Mouse (Mus musculus) neural tube, embryonic 14.5 days (tissue): ENCODE measurements around the gene Rabl6. TPM values are rescaled to one million over a fixed set of nuclear protein-coding genes. Genes with fewer than 3 reads are reported as not detected.

ENCODE experiments used
- ATAC-seq: fragments of 200-750 bp; cut with Nextera tagmentation; 2 replicates; pipeline ENCODE4 v1.8.0; 2017; ENCODE audit warnings: low read depth, mild to moderate bottlenecking, moderate TSS enrichment, moderate library complexity
- H3K27ac ChIP-seq: fragments of 300-500 bp; sonication (generic); 2 replicates; pipeline ENCODE4 v1.5.1; 2014; ENCODE audit warnings: low read depth, mild to moderate bottlenecking, control low read depth, low read length, moderate library complexity, mixed read lengths
- H3K27me3 ChIP-seq: fragments of 300-500 bp; sonication (generic); 2 replicates; pipeline ENCODE4 v1.6.1; 2014; ENCODE audit warnings: low read length; ENCODE audit not compliant: control insufficient read depth, insufficient read depth
- H3K36me3 ChIP-seq: fragments of 300-500 bp; sonication (generic); 2 replicates; pipeline ENCODE4 v1.6.1; 2014; ENCODE audit warnings: low read length, mixed read lengths; ENCODE audit not compliant: control insufficient read depth, insufficient read depth
- H3K4me1 ChIP-seq: fragments of 300-500 bp; sonication (generic); 2 replicates; pipeline ENCODE4 v1.6.1; 2014; ENCODE audit warnings: low read length; ENCODE audit not compliant: control insufficient read depth, insufficient read depth
- H3K4me2 ChIP-seq: fragments of 300-500 bp; sonication (generic); 2 replicates; pipeline ENCODE4 v1.6.1; 2014; ENCODE audit warnings: mild to moderate bottlenecking, low read depth, low read length, control low read depth
- H3K4me3 ChIP-seq: fragments of 300-500 bp; sonication (generic); 2 replicates; pipeline ENCODE4 v1.5.1; 2014; ENCODE audit warnings: low read depth, low read length, control low read depth, mixed read lengths
- H3K9ac ChIP-seq: fragments of 300-500 bp; sonication (generic); replicated peaks from 2 replicates; pipeline ENCODE4 v1.6.1; 2014; ENCODE audit warnings: low read depth, mild to moderate bottlenecking, control low read depth, low read length, mixed read lengths
- H3K9me3 ChIP-seq: fragments of 300-500 bp; sonication (generic); 2 replicates; pipeline ENCODE4 v1.6.1; 2016; ENCODE audit warnings: low read length; ENCODE audit not compliant: control insufficient read depth
- WGBS: fragments of 180-500 bp; shearing (Covaris S2); extraction: QIAGEN DNeasy Blood & Tissue Kit; methylation state at CpG from one replicate; pipeline ENCODE4 v1.1.7; 2014; 5-methylcytosine and 5-hydroxymethylcytosine counted together
- polyA plus RNA-seq: library from polyadenylated mRNA; unstranded; fragments of >200 nt; fragmentation: Nextera tagmentation; extraction: Ambion mirVana; gene quantifications from 2 replicates; pipeline ENCODE4 v1.2.1, GENCODE M21; 2014

Rabl6 gene
- polyA plus RNA-seq, 1 experiment from 2014 or later: 64.2 TPM

- peaks cover 28% of the 10 kb centered on the region for H3K4me1 ChIP-seq
Measured at GRCm38 (mm10) chr2:25574579-25575431, 33.5 kb downstream of the Rabl6 start, which contains the start of the genes Mamdc4 and Phpt1. TSS of gene Mamdc4 (minus strand) at chr2:25574845. TSS of gene Phpt1 (minus strand) at chr2:25575224.

GRCm38 (mm10) chr2:25574136-25574535 is 34.2 kb downstream of the Rabl6 start:
- ATAC-seq: no peak
- Histone ChIP-seq H3K9me3 (no peaks in the 10 kb centered on the region), H3K4me1 (peaks cover 25% of the 10 kb centered on the region), H3K36me3 (peaks cover 4% of the 10 kb centered on the region; the same call in 1 of the 2 replicates), H3K4me2 (peak overlapping the region; percentile 74), H3K27me3 (peaks cover 26% of the 10 kb centered on the region), H3K4me3 (peak overlapping the region; percentile 45), H3K9ac (peak overlapping the region; percentile 58), H3K27ac (peak overlapping the region; percentile 82; the same call in 1 of the 2 replicates)
- 16% methylated on average over 11 of the region's 11 CpGs for WGBS

More at GRCm38 (mm10) chr2:25574579-25575431, 33.5 kb downstream of the Rabl6 start, which contains the start of the genes Mamdc4 and Phpt1:
- Histone ChIP-seq H3K9me3 (no peaks in the 10 kb centered on the region), H3K4me2 (peak within 1 kb of the TSS; percentile 74), H3K36me3 (peaks cover 3% of the 10 kb centered on the region; the same call in 1 of the 2 replicates), H3K4me3 (peak within 1 kb of the TSS; percentile 45), H3K27ac (peak within 1 kb of the TSS; percentile 82), H3K9ac (peak within 1 kb of the TSS; percentile 58), H3K27me3 (peaks cover 33% of the 10 kb centered on the region)
- peak; percentile 98 for ATAC-seq
- whole genome bisulfite sequencing: under 1% methylated on average over 42 of the region's 45 CpGs

GRCm38 (mm10) chr2:25573068-25573467 is 35.3 kb downstream of the Rabl6 start:
- ATAC-seq: no peak
- H3K4me1 ChIP-seq: peaks cover 24% of the 10 kb centered on the region
- WGBS: 95% methylated on average over 2 of the region's 2 CpGs
- no peak overlapping the region for H3K4me3 ChIP-seq
- H3K9me3 ChIP-seq: no peaks in the 10 kb centered on the region
- H3K4me2 ChIP-seq: no peak overlapping the region
- H3K27me3 ChIP-seq: peaks cover 16% of the 10 kb centered on the region
- H3K36me3 ChIP-seq: peaks cover 5% of the 10 kb centered on the region; the same call in 1 of the 2 replicates
- H3K27ac ChIP-seq: no peak overlapping the region
- no peak overlapping the region for H3K9ac ChIP-seq

- H3K36me3 ChIP-seq: peaks cover 5% of the 10 kb centered on the region; the same call in 1 of the 2 replicates
- peaks cover 14% of the 10 kb centered on the region for H3K4me1 ChIP-seq
- no peak overlapping the region for H3K4me2 ChIP-seq
- no peak for ATAC-seq
- no peak overlapping the region for H3K4me3 ChIP-seq
- no peak overlapping the region for H3K27ac ChIP-seq
- no peak overlapping the region for H3K9ac ChIP-seq
- WGBS: 96% methylated on average over 4 of the region's 4 CpGs
- no peaks in the 10 kb centered on the region for H3K27me3 ChIP-seq
- no peaks in the 10 kb centered on the region for H3K9me3 ChIP-seq
Measured at GRCm38 (mm10) chr2:25571221-25571620, 37.1 kb downstream of the Rabl6 start.

- Histone ChIP-seq H3K9me3 (no peaks in the 10 kb centered on the region), H3K4me3 (no peak overlapping the region), H3K9ac (no peak overlapping the region), H3K4me2 (no peak overlapping the region), H3K27ac (no peak overlapping the region), H3K27me3 (no peaks in the 10 kb centered on the region), H3K4me1 (peaks cover 8% of the 10 kb centered on the region), H3K36me3 (peaks cover 12% of the 10 kb centered on the region)
- 95% methylated on average over 3 of the region's 3 CpGs for WGBS
- ATAC-seq: no peak
Measured at GRCm38 (mm10) chr2:25569323-25569722, 39.0 kb downstream of the Rabl6 start.

GRCm38 (mm10) chr2:25568473-25569019 is 39.8 kb downstream of the Rabl6 start:
- no peak for ATAC-seq
- H3K4me3 ChIP-seq: no peak overlapping the region
- H3K4me1 ChIP-seq: peaks cover 2% of the 10 kb centered on the region
- peaks cover 19% of the 10 kb centered on the region for H3K36me3 ChIP-seq
- WGBS: 90% methylated on average over 6 of the region's 6 CpGs
- H3K9me3 ChIP-seq: no peaks in the 10 kb centered on the region
- no peak overlapping the region for H3K9ac ChIP-seq
- H3K27ac ChIP-seq: no peak overlapping the region
- no peaks in the 10 kb centered on the region for H3K27me3 ChIP-seq
- no peak overlapping the region for H3K4me2 ChIP-seq

- H3K27me3 ChIP-seq: no peaks in the 10 kb centered on the region
- no peaks in the 10 kb centered on the region for H3K4me1 ChIP-seq
- H3K4me2 ChIP-seq: no peak overlapping the region
- no peaks in the 10 kb centered on the region for H3K9me3 ChIP-seq
- no peak overlapping the region for H3K4me3 ChIP-seq
- peaks cover 39% of the 10 kb centered on the region for H3K36me3 ChIP-seq
- WGBS: 84% methylated on average over 6 of the region's 6 CpGs
- no peak overlapping the region for H3K9ac ChIP-seq
- no peak overlapping the region for H3K27ac ChIP-seq
- ATAC-seq: no peak
Measured at GRCm38 (mm10) chr2:25566558-25566957, 41.8 kb downstream of the Rabl6 start.

GRCm38 (mm10) chr2:25565741-25566140 is 42.6 kb downstream of the Rabl6 start:
- no peak overlapping the region for H3K4me2 ChIP-seq
- no peak overlapping the region for H3K27ac ChIP-seq
- H3K9me3 ChIP-seq: no peaks in the 10 kb centered on the region
- H3K27me3 ChIP-seq: no peaks in the 10 kb centered on the region
- no peak overlapping the region for H3K9ac ChIP-seq
- WGBS: 84% methylated on average over 8 of the region's 8 CpGs
- no peak overlapping the region for H3K4me3 ChIP-seq
- ATAC-seq: no peak
- H3K36me3 ChIP-seq: peaks cover 47% of the 10 kb centered on the region
- H3K4me1 ChIP-seq: no peaks in the 10 kb centered on the region

GRCm38 (mm10) chr2:25561946-25562345 is 46.4 kb downstream of the Rabl6 start:
- H3K4me2 ChIP-seq: no peak overlapping the region
- peaks cover 52% of the 10 kb centered on the region for H3K36me3 ChIP-seq
- no peak for ATAC-seq
- H3K4me3 ChIP-seq: no peak overlapping the region
- no peaks in the 10 kb centered on the region for H3K27me3 ChIP-seq
- H3K4me1 ChIP-seq: peaks cover 15% of the 10 kb centered on the region
- H3K9me3 ChIP-seq: no peaks in the 10 kb centered on the region
- 86% methylated on average over 9 of the region's 9 CpGs for WGBS
- H3K27ac ChIP-seq: no peak overlapping the region
- no peak overlapping the region for H3K9ac ChIP-seq
